In genomic region chr11:93996306-93997140, GRCm38 (mm10) we compare ENCODE assay signal across 8 mouse cellular contexts. TPM values are rescaled to one million over a fixed set of nuclear protein-coding genes. Genes with fewer than 3 reads are reported as not detected.
DNase-seq lines count a peak whose midpoint lies in the region; ATAC-seq lines count a peak whose summit lies in the region.

No protein-coding gene starts in this region.

- H3K4me1 ChIP-seq in erythroblast, embryonic 14.5 days (ENCODE audit: control insufficient read depth), result peaks cover 46% of the 10 kb centered on the region
- peaks cover 23% of the 10 kb centered on the region for H3K4me1 ChIP-seq in heart, embryonic 12.5 days (replicated peaks)
- peaks cover 26% of the 10 kb centered on the region for H3K4me1 ChIP-seq in kidney, embryonic 16.5 days (ENCODE audit: insufficient read depth, low read length)
- peaks cover 55% of the 10 kb centered on the region for H3K4me1 ChIP-seq in liver, embryonic 15.5 days (replicated peaks)

- peak overlapping the region; percentile 90 for H3K4me3 ChIP-seq in erythroblast, embryonic 14.5 days (replicated peaks)
- H3K4me3 ChIP-seq in heart, embryonic 12.5 days, result peak overlapping the region; percentile 94
- H3K4me3 ChIP-seq in kidney, embryonic 16.5 days (ENCODE audit: low read length), result peak overlapping the region; percentile 96
- peak overlapping the region; percentile 94 for H3K4me3 ChIP-seq in liver, embryonic 15.5 days (replicated peaks)

- WGBS in heart, embryonic 12.5 days, result under 1% methylated on average over 58 of the region's 58 CpGs
- WGBS in kidney, embryonic 16.5 days, result under 1% methylated on average over 58 of the region's 58 CpGs
- WGBS in liver, embryonic 15.5 days (ENCODE audit: insufficient replicate concordance), result under 1% methylated on average over 58 of the region's 58 CpGs

- DNase-seq in adrenal gland, postnatal 10 days, result peak; percentile 66
- peak; percentile 81 for DNase-seq in neural tube, embryonic 10.5 days (ENCODE audit: extremely low spot score, low spot score)
- peak; percentile 53 to 59 for DNase-seq in thymus, adult 18-20 months

- H3K4me2 ChIP-seq in heart, embryonic 12.5 days, result peak overlapping the region; percentile 82
- H3K4me2 ChIP-seq in kidney, embryonic 16.5 days (replicated peaks; ENCODE audit: low read depth, low read length), result peak overlapping the region; percentile 94
- peak overlapping the region; percentile 97 for H3K4me2 ChIP-seq in liver, embryonic 15.5 days

- H3K36me3 ChIP-seq in erythroblast, embryonic 14.5 days (ENCODE audit: control insufficient read depth), result peaks cover 6% of the 10 kb centered on the region
- H3K36me3 ChIP-seq in heart, embryonic 12.5 days, result no peaks in the 10 kb centered on the region
- H3K36me3 ChIP-seq in kidney, embryonic 16.5 days (ENCODE audit: insufficient read depth, low read length), result no peaks in the 10 kb centered on the region
- no peaks in the 10 kb centered on the region for H3K36me3 ChIP-seq in liver, embryonic 15.5 days (replicated peaks)

- H3K27ac ChIP-seq in heart, embryonic 12.5 days (ENCODE audit: poor library complexity, severe bottlenecking), result peak overlapping the region; percentile 99
- H3K27ac ChIP-seq in kidney, embryonic 16.5 days (ENCODE audit: low read length), result peak overlapping the region; percentile 98
- H3K27ac ChIP-seq in liver, embryonic 15.5 days (replicated peaks), result peak overlapping the region; percentile 99

- H3K9ac ChIP-seq in heart, embryonic 12.5 days, result peak overlapping the region; percentile 90
- H3K9ac ChIP-seq in kidney, embryonic 16.5 days (replicated peaks; ENCODE audit: low read length), result peak overlapping the region; percentile 96
- peak overlapping the region; percentile 96 for H3K9ac ChIP-seq in liver, embryonic 15.5 days

- H3K27me3 ChIP-seq in erythroblast, embryonic 14.5 days (ENCODE audit: control insufficient read depth), result no peaks in the 10 kb centered on the region
- no peaks in the 10 kb centered on the region for H3K27me3 ChIP-seq in heart, embryonic 12.5 days (replicated peaks)
- H3K27me3 ChIP-seq in kidney, embryonic 16.5 days (ENCODE audit: insufficient read depth, low read length), result no peaks in the 10 kb centered on the region
- H3K27me3 ChIP-seq in liver, embryonic 15.5 days, result no peaks in the 10 kb centered on the region

- H3K9me3 ChIP-seq in erythroblast, embryonic 14.5 days (ENCODE audit: control insufficient read depth, low read length), result no peaks in the 10 kb centered on the region
- H3K9me3 ChIP-seq in heart, embryonic 12.5 days (replicated peaks), result no peaks in the 10 kb centered on the region
- H3K9me3 ChIP-seq in kidney, embryonic 16.5 days (ENCODE audit: low read length), result no peaks in the 10 kb centered on the region
- H3K9me3 ChIP-seq in liver, embryonic 15.5 days (replicated peaks), result no peaks in the 10 kb centered on the region

- peak; percentile 13 for ATAC-seq in CD4-positive, CD25-positive, alpha-beta regulatory T cell, adult 4 months
- peak; percentile 17 for ATAC-seq in heart, embryonic 12.5 days (ENCODE audit: insufficient number of reproducible peaks, low FRiP score)
- ATAC-seq in kidney, embryonic 16.5 days (ENCODE audit: low FRiP score, low TSS enrichment), result peak; percentile 55
- peak; percentile 17 for ATAC-seq in liver, embryonic 15.5 days (ENCODE audit: insufficient read depth)

RNA-seq across cellular contexts. Expression of gene Spag9, which starts 0.6 kb away (rescaled TPM):
- 10 to 100 TPM; 14.9 to 20.3 TPM for polyA plus RNA-seq in CD4-positive, CD25-positive, alpha-beta regulatory T cell, adult 4 months (2017; shearing (Covaris generic))
- 100 to 1,000 TPM; 107 to 125 TPM for total RNA-seq in adrenal gland, postnatal 10 days (2021)
- polyA plus RNA-seq in erythroblast, embryonic 14.5 days (2012), result 0.17 and 0.21 TPM in 2 replicates
- 48.3 and 49.1 TPM in 2 replicates for polyA plus RNA-seq in heart, embryonic 12.5 days (2016; fragmentation: Nextera tagmentation; extraction: Ambion mirVana)
- polyA plus RNA-seq in kidney, embryonic 16.5 days (2015; fragmentation: Nextera tagmentation; extraction: Ambion mirVana), result 29.7 and 38.4 TPM in 2 replicates
- polyA plus RNA-seq in liver, embryonic 15.5 days (2015; fragmentation: Nextera tagmentation; extraction: Ambion mirVana), result 9.2 and 10.4 TPM in 2 replicates

RNA-seq across cellular contexts. Expression of gene Nme1, which starts 28.2 kb away (rescaled TPM):
- polyA plus RNA-seq in CD4-positive, CD25-positive, alpha-beta regulatory T cell, adult 4 months (2017; shearing (Covaris generic)), result 100 to 1,000 TPM; 119 to 260 TPM
- total RNA-seq in adrenal gland, postnatal 10 days (2021), result 10 to 100 TPM; 42.4 to 49.2 TPM
- 11.0 and 13.0 TPM in 2 replicates for polyA plus RNA-seq in erythroblast, embryonic 14.5 days (2012)
- polyA plus RNA-seq in heart, embryonic 12.5 days (2016; fragmentation: Nextera tagmentation; extraction: Ambion mirVana), result 88.4 and 101 TPM in 2 replicates
- polyA plus RNA-seq in kidney, embryonic 16.5 days (2015; fragmentation: Nextera tagmentation; extraction: Ambion mirVana), result 162 and 174 TPM in 2 replicates
- 105 and 107 TPM in 2 replicates for polyA plus RNA-seq in liver, embryonic 15.5 days (2015; fragmentation: Nextera tagmentation; extraction: Ambion mirVana)

RNA-seq across cellular contexts. Expression of gene Gm20390, which starts 28.4 kb away (rescaled TPM):
- 100 to 1,000 TPM in 1 of 2 experiments, 10 to 100 TPM in 1; 26.7 to 265 TPM for polyA plus RNA-seq in CD4-positive, CD25-positive, alpha-beta regulatory T cell, adult 4 months (2017; shearing (Covaris generic))
- 10 to 100 TPM; 64.2 to 75.0 TPM for total RNA-seq in adrenal gland, postnatal 10 days (2021)
- 9.9 and 13.0 TPM in 2 replicates for polyA plus RNA-seq in erythroblast, embryonic 14.5 days (2012)
- polyA plus RNA-seq in heart, embryonic 12.5 days (2016; fragmentation: Nextera tagmentation; extraction: Ambion mirVana), result 272 and 292 TPM in 2 replicates
- polyA plus RNA-seq in kidney, embryonic 16.5 days (2015; fragmentation: Nextera tagmentation; extraction: Ambion mirVana), result 404 and 448 TPM in 2 replicates
- polyA plus RNA-seq in liver, embryonic 15.5 days (2015; fragmentation: Nextera tagmentation; extraction: Ambion mirVana), result 187 and 209 TPM in 2 replicates

RNA-seq across cellular contexts. Expression of gene Nme2, which starts 40.5 kb away (rescaled TPM):
- 100 to 1,000 TPM; 116 to 398 TPM for polyA plus RNA-seq in CD4-positive, CD25-positive, alpha-beta regulatory T cell, adult 4 months (2017; shearing (Covaris generic))
- total RNA-seq in adrenal gland, postnatal 10 days (2021), result 100 to 1,000 TPM; 550 to 566 TPM
- 1.4 and 1.7 TPM in 2 replicates for polyA plus RNA-seq in erythroblast, embryonic 14.5 days (2012)
- 311 and 320 TPM in 2 replicates for polyA plus RNA-seq in heart, embryonic 12.5 days (2016; fragmentation: Nextera tagmentation; extraction: Ambion mirVana)
- polyA plus RNA-seq in kidney, embryonic 16.5 days (2015; fragmentation: Nextera tagmentation; extraction: Ambion mirVana), result 234 and 281 TPM in 2 replicates
- polyA plus RNA-seq in liver, embryonic 15.5 days (2015; fragmentation: Nextera tagmentation; extraction: Ambion mirVana), result 102 and 125 TPM in 2 replicates

Comparison
In these comparisons a context has a peak if more than half of its experiments do, and no peak if none do; other contexts are left out.
1. Peak in every context shown above with its lines: DNase-seq, ATAC-seq, H3K4me3 ChIP-seq and H3K27ac ChIP-seq.